Mouse (Mus musculus) ZHBTc4 (cell line): ENCODE results near the gene Dmrtc1b.
"Not testable (repeated sequence)": the region's sequence is repeated elsewhere in the genome, so short reads cannot be mapped to it uniquely, and the experiment has no call there.

Experiments
- DNase-seq: peaks from one replicate; pipeline ENCODE4 v3.0.0-alpha.2; 2011; ENCODE audit warnings: low read depth, low spot score

Gene Dmrtc1b

DNA sequence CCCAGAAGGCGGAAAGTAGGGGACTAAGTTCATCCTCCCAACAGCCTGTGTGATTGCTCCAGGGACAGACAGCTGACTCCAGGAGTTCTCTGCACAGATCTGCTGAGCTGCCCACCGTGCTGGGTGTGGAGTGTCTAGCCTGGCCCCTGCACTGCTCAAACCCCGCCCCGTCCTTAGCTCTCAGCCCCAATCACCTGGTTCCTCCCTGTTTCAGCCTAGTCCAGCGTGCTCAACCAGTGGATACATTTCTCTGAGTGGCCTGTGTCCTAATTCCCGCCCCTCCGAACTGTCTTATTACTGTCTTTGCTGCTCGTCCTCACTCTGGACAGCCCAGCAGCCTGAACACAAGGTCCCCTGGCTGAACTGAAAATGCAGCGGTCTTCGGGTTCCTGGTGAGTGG is at the start of gene Dmrtc1b, which contains the start of gene Gm9112:
TSS of gene Dmrtc1b (plus strand) at position 331 of the 400 bp plus-strand sequence.
TSS of gene Gm9112 (minus strand) at position 101 of the 400 bp plus-strand sequence.
- not testable (repeated sequence) for DNase-seq

DNA sequence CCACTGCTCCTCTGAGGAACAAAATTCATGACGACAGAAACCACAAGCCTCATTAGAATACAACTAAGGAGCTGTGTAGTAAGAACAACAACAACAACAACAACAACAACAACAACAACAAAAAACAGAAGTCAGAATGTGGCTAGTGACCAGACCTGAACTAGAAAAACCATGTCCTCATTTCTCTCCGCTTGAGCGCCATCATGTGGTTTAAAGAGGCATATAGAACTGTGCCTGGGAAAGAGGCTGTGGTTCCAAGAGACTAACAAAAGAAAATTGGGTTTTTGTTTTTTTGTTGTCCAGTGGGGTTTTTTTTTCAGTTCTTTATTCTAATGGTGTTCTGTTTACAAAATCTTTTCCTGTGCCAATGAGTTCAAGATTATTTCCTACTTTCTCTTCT is 47.0 kb upstream of the Dmrtc1b start:
- peak; percentile 28 for DNase-seq

DNA sequence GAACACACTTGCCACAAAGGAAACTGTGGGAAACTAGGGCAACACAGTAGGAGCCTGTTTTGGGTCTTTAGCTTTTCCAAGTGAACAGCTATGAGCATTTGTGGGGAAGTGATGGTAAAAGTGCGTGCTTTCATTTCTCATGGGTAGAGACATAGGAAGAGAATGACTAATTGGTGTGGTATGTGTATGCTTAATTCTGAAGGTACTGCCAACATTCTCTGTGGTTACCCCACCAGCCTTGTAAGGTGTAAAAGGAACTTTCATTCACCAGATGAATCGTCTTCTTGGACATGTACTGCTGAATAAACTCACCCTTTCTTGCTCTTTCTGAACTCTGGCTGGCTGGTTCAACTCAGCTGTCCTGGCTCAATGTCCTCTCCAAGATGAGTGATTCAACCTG is 41.0 kb upstream of the Dmrtc1b start:
- DNase-seq: no peak

DNA sequence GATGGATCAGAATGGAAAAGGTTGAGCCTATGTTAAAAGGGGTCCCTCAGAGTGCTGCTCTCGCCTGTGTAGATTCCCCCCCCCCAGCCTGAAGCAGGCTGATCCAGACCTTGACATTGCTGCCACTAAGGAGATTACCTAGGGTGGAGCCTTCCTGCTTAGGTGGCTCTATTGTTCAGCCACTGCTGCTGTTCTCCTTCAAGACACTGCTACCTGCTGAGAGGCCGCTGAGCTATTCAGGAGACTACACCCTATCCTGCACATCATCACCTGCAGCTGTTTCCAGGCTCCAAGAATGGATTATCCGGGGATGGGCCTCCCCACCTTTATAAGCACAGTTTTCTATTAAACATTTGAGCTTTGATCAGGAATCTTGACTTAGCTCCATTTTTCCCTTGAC is 23.0 kb upstream of the Dmrtc1b start:
- DNase-seq: peak; percentile 46

- DNase-seq: not testable (repeated sequence)
These were observed 20.8 kb upstream of the Dmrtc1b start, which contains the start of gene Gm3880 for GRCm38 (mm10) chrX:102686872-102687271. Gene Gm3880, minus strand, starts transcription at chrX:102686972.

DNA sequence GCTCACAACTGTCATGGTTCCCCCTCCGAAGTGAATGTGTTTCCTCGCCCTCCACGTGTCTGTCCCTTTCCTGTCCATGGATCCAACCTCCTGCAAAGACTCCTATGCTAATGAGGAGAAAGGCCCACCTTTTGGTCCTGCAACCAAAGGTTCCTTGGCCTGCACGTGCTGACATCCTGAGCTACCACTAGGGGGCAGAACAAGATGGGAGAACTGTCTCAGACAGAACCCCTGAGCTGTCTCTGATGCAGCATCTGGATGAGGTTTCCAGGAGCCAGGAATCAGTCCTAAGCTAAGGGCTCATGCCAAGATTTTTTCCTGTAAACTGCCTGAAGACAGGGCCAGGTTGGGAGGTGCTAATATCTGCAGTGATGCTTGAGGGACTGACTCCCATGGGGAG is 18.4 kb upstream of the Dmrtc1b start:
- DNase-seq: peak; percentile 39

DNA sequence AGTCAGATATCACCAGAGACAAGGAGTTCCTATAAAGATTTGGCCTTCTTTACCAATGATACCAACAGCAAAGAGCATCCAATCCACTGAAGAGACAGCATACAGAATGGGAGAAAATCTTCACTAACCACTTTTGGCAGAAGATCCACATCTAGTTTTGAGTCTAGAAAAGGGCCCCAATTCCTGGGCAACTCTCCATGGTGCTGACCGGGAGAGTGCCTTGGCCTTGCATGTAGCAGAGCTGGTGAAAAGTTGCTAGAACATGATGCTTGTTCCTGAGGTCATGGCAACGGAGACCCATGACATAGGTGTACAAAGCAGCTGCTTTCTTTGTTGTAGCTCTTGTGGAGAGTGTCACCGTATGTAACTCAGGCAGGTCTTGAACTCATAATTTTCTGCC is 7.0 kb upstream of the Dmrtc1b start:
- peak; percentile 11 for DNase-seq

DNA sequence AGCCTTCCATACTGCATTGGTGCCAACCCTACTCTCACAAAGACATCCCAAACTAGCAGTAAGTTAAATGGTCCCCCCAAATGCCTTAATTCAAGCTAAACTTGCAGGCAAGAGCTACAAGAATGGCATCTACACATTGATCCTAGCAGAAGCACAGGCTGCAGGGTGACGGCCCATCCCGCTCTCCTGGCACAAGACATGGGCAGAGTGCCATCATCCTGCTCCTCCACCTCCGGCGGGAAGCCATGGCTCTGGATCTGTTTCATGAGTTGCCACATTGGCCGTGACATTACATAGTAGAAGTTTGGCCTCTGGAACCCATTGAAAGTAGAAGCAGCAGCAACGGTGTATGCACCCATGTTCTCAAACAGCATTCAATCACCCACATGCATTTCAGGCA is 16.6 kb downstream of the Dmrtc1b start:
- not testable (repeated sequence) for DNase-seq
